Mouse (Mus musculus) liver, adult 2 months (tissue): ENCODE data around the gene Mrtfa. TPM values are rescaled to one million over a fixed set of nuclear protein-coding genes. Genes with fewer than 3 reads are reported as not detected.

ENCODE experiments used
- DNase-seq: peaks from one replicate; pipeline ENCODE4 v3.0.0-alpha.2; 2011; ENCODE audit warnings: low read depth, low spot score; ENCODE audit errors: extremely low read depth
- H3K27ac ChIP-seq: fragments of 200-500 bp; replicated peaks from 2 replicates; pipeline ENCODE4 v1.5.1; 2012; ENCODE audit warnings: low read depth, mild to moderate bottlenecking, control low read depth, inconsistent platforms, low read length; ENCODE audit not compliant: insufficient read depth
- H3K27me3 ChIP-seq: fragments of 200-500 bp; 2 replicates; pipeline ENCODE4 v1.6.1; 2012; ENCODE audit warnings: mild to moderate bottlenecking, moderate library complexity, low read length, inconsistent platforms; ENCODE audit not compliant: control insufficient read depth, insufficient read depth
- H3K36me3 ChIP-seq: fragments of 200-500 bp; 2 replicates; pipeline ENCODE4 v1.6.1; 2012; ENCODE audit warnings: low read length, inconsistent platforms; ENCODE audit not compliant: control insufficient read depth, insufficient read depth
- H3K4me1 ChIP-seq: fragments of 200-500 bp; 2 replicates; pipeline ENCODE4 v1.6.1; 2011; ENCODE audit warnings: low read length; ENCODE audit not compliant: control insufficient read depth, insufficient read depth
- H3K4me3 ChIP-seq: fragments of 200-500 bp; 2 replicates; pipeline ENCODE4 v1.5.1; 2011; ENCODE audit warnings: low read depth, mild to moderate bottlenecking, control low read depth, low read length, moderate library complexity; ENCODE audit not compliant: insufficient read depth
- H3K79me2 ChIP-seq: fragments of 200-500 bp; 2 replicates; pipeline ENCODE4 v1.6.1; 2012; ENCODE audit warnings: inconsistent platforms, mild to moderate bottlenecking, low read length, moderate library complexity; ENCODE audit not compliant: control insufficient read depth, insufficient read depth
- H3K9ac ChIP-seq: fragments of 200-500 bp; 2 replicates; pipeline ENCODE4 v1.6.1; 2012; ENCODE audit warnings: low read depth, mild to moderate bottlenecking, control low read depth, inconsistent platforms, low read length
- CTCF ChIP-seq: fragments of 200-500 bp; IDR thresholded peaks from 2 replicates; pipeline ENCODE4 v1.5.1; 2011; ENCODE audit warnings: low read depth, low read length, control low read depth
- POLR2A ChIP-seq: fragments of 200-500 bp; IDR thresholded peaks from 2 replicates; pipeline ENCODE4 v1.6.1; 2011; ENCODE audit warnings: low read length, control low read depth; ENCODE audit not compliant: insufficient read depth; ENCODE audit errors: extremely low read depth
- WGBS: fragments of 180-500 bp; shearing (Covaris S2); methylation state at CpG from one replicate; pipeline ENCODE4 v1.1.7; 2018; 5-methylcytosine and 5-hydroxymethylcytosine counted together
- polyA plus RNA-seq: library from polyadenylated mRNA; depleted of rRNA; stranded (reverse); fragments of >200 nt; gene quantifications from 2 replicates; pipeline ENCODE4 v1.2.3, GENCODE M21; 2012
- total RNA-seq: library from RNA; depleted of rRNA; stranded (reverse); fragments of >200 nt; gene quantifications from 2 replicates; pipeline ENCODE4 v1.2.3, GENCODE M21; 2014

Mrtfa gene
- total and polyA plus RNA-seq, 2 experiments = 1.0 to 5.6 TPM

DNA sequence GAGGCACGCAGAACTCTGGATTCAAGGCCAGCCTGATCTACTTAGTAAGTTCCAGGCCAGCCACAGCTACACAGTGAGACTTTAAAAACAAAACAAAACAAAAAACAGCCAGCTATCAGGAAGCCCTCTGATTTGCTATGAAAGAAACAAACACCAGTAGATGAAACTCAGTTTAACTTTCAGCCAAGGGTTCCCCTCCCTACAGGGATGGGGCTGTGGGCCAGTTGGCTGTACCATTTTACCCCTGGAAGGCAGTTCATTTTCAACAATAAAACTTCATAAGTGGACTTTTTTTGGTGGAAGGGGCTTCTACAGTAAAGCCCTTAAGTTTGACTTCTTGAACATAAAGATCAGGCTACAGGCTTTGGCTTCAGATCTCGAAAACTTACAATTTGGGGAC, 1.5 kb downstream of the Mrtfa start:
- DNase-seq = no peak
- TF ChIP-seq POLR2A (no peak), CTCF (no peak)
- Histone ChIP-seq H3K4me1 (peaks cover 3% of the 10 kb centered on the region; the same call in 1 of the 2 replicates), H3K27ac (no peak overlapping the region), H3K36me3 (no peaks in the 10 kb centered on the region), H3K27me3 (no peaks in the 10 kb centered on the region), H3K4me3 (no peak overlapping the region), H3K79me2 (peaks cover 20% of the 10 kb centered on the region), H3K9ac (no peak overlapping the region)
- 98% methylated on average over 2 of the region's 2 CpGs for WGBS

- peaks cover 5% of the 10 kb centered on the region for H3K4me1 ChIP-seq
- WGBS = 47% methylated on average over 1 of the region's 1 CpGs
- no peak for DNase-seq
- no peak overlapping the region for H3K27ac ChIP-seq
- no peaks in the 10 kb centered on the region for H3K36me3 ChIP-seq
- TF ChIP-seq POLR2A (no peak), CTCF (no peak)
- no peak overlapping the region for H3K9ac ChIP-seq
- H3K27me3 ChIP-seq = no peaks in the 10 kb centered on the region
- H3K4me3 ChIP-seq = no peak overlapping the region
- peaks cover 28% of the 10 kb centered on the region for H3K79me2 ChIP-seq
Observed at GRCm38 (mm10) chr15:81184913-81185312, 5.6 kb downstream of the Mrtfa start.

GRCm38 (mm10) chr15:81181233-81181632, 9.3 kb downstream of the Mrtfa start:
- Histone ChIP-seq H3K79me2 (peaks cover 27% of the 10 kb centered on the region), H3K36me3 (no peaks in the 10 kb centered on the region), H3K9ac (no peak overlapping the region), H3K27me3 (no peaks in the 10 kb centered on the region), H3K4me1 (peaks cover 2% of the 10 kb centered on the region), H3K27ac (no peak overlapping the region), H3K4me3 (no peak overlapping the region)
- no peak for TF ChIP-seq CTCF
- WGBS = 29% methylated on average over 2 of the region's 2 CpGs
- DNase-seq = peak; percentile 35

GRCm38 (mm10) chr15:81179523-81179922, 11.0 kb downstream of the Mrtfa start:
- Histone ChIP-seq H3K36me3 (no peaks in the 10 kb centered on the region), H3K4me3 (no peak overlapping the region), H3K79me2 (peaks cover 27% of the 10 kb centered on the region; the same call in 1 of the 2 replicates), H3K4me1 (peaks cover 2% of the 10 kb centered on the region), H3K27me3 (no peaks in the 10 kb centered on the region), H3K9ac (no peak overlapping the region), H3K27ac (no peak overlapping the region)
- WGBS = 79% methylated on average over 2 of the region's 2 CpGs
- TF ChIP-seq CTCF = no peak
- TF ChIP-seq POLR2A = no peak
- DNase-seq = no peak

DNA sequence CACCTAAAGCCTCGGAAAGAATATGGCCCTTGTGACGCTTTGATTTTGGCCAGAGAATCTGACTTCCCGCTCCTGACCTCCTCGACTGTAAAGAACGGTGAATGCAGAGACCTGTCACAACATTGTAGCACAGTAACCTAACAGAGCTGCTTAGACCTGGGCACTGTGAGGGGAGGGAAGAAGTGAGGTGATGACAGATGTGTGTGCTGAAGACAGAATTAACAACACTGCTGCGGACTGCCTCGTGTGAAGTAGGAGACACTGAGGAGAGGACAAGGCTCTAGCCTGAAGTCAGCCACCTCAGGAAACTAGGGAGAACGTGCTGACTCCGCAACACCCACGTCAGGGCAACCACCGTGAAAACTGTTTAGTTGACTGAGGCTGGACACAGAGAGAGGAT, 11.9 kb downstream of the Mrtfa start:
- Histone ChIP-seq H3K9ac (no peak overlapping the region), H3K36me3 (no peaks in the 10 kb centered on the region), H3K4me1 (peaks cover 2% of the 10 kb centered on the region), H3K27ac (no peak overlapping the region), H3K27me3 (no peaks in the 10 kb centered on the region), H3K79me2 (peaks cover 27% of the 10 kb centered on the region; the same call in 1 of the 2 replicates), H3K4me3 (no peak overlapping the region)
- no peak for TF ChIP-seq POLR2A
- no peak for TF ChIP-seq CTCF
- WGBS = 81% methylated on average over 11 of the region's 11 CpGs
- no peak for DNase-seq

GRCm38 (mm10) chr15:81177860-81178259, 12.7 kb downstream of the Mrtfa start:
- H3K27me3 ChIP-seq = no peaks in the 10 kb centered on the region
- 96% methylated on average over 7 of the region's 7 CpGs for WGBS

More at GRCm38 (mm10) chr15:81177860-81178259, 12.7 kb downstream of the Mrtfa start:
- DNase-seq = no peak
- Histone ChIP-seq H3K36me3 (no peaks in the 10 kb centered on the region), H3K79me2 (peaks cover 25% of the 10 kb centered on the region; the same call in 1 of the 2 replicates), H3K9ac (no peak overlapping the region), H3K4me3 (no peak overlapping the region), H3K27ac (no peak overlapping the region), H3K4me1 (peaks cover 2% of the 10 kb centered on the region)
- TF ChIP-seq POLR2A = no peak
- no peak for TF ChIP-seq CTCF
